Mouse (Mus musculus): ENCODE results near the gene Ksr1.

GRCm38 (mm10) chr11:79059850-79060249 lies 86.4 kb downstream of the Ksr1 start:
- TF ChIP-seq POLR2A (IDR thresholded peaks at IDR 0.05; ENCODE audit: control insufficient read depth, extremely low read depth, insufficient read depth, low read length, poor library complexity) (no peak), CTCF (IDR thresholded peaks at IDR 0.05; ENCODE audit: borderline replicate concordance, control insufficient read depth, extremely low read depth, insufficient read depth, low read length, poor library complexity) (no peak)
